Mouse (Mus musculus): Measurements from ENCODE around the gene Fzd10. TPM values are rescaled to one million over a fixed set of nuclear protein-coding genes. Genes with fewer than 3 reads are reported as not detected.

Fzd10 gene
- polyA plus RNA-seq (2012; rRNA removed) = 6.1 and 6.9 TPM in 2 replicates

DNA sequence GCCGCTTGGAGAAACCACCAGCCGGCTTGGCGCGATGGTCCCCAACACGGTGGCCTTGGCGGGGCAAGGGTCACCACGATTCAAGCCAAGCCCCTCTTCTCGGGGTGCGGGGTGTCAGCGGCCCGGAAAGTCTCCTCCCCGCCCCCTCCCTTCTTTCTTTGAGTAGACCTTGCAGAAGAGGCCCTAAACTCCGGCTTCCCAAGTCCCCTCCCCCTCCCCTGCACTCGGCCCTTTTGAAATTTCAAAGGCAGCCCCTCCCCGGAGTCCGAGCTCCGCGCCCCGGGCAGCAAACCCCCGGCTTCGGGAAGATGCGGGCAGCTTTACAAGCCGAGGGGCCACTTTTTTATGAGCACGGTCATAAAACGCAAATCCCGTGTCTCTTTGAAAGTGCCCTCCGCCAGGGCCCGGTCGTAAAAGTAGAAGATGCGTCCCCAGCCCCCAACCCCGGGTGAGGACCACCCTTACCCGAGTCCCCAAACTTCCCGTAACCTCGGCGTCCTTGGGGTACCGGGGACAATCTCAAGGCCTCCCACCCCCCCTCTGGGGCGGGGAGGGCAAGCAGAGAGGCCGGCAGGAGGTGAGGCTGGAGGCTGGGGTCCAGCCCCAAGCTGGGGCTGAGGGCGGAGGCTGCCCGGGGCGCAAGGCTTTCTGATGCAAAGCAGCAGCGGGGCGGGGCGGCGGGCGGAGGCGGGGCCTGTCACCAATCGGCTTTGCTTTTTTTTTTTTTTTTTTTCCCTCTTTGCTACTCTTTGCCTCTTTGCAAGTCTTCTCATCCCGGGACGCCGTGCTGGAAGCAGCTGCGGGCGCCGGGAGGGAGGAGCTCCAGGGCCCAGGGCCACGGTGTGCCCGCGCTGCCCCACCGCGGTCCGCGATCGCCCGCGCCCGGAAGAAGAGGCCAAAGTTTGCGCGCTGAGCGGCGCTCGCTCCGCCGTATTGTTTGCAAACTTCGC, at the start of gene Fzd10:
TSS of gene Fzd10 (plus strand) at position 773 of the 950 bp plus-strand sequence.
- DNase-seq = peak; percentile 53
- Histone ChIP-seq H3K4me1 (replicated peaks; ENCODE audit: control insufficient read depth, insufficient read depth, low read length) (peaks cover 17% of the 10 kb centered on the region), H3K36me3 (ENCODE audit: control insufficient read depth, insufficient read depth, low read length) (no peaks in the 10 kb centered on the region), H3K4me3 (ENCODE audit: control insufficient read depth, insufficient read depth, low read length) (peak within 1 kb of the TSS; percentile 47), H3K27ac (ENCODE audit: control insufficient read depth, insufficient read depth, low read length) (no peak within 1 kb of the TSS), H3K27me3 (ENCODE audit: control insufficient read depth, insufficient read depth, low read length) (no peaks in the 10 kb centered on the region; the same call in 1 of the 2 replicates)
- TF ChIP-seq POLR2A (IDR thresholded peaks at IDR 0.05; ENCODE audit: control insufficient read depth, extremely low read depth, insufficient read depth, low read length, poor library complexity) = no peak
- TF ChIP-seq CTCF (IDR thresholded peaks at IDR 0.05; ENCODE audit: borderline replicate concordance, control insufficient read depth, extremely low read depth, insufficient read depth, low read length, poor library complexity) = no peak
- WGBS = 2% methylated on average over 67 of the region's 73 CpGs

DNA sequence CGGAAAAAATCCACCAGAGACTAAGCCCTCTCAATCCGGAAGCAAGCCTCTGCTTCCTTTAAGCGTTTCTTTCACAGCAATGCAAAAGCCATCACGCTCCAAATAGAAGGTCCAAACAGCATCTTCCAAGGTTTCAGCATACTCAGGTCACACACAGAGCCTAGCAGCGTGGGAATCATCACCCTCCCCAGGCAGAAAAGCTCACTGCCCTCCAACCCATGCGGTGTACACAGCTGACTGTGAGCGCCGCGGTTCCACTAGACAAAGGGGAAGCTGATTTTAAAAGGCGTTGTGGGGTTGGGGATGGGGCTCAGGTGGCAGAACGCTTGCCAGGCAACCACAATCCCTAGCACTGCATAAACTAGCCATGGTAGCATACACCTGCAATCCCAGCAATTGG, 49.2 kb upstream of the Fzd10 start:
- H3K27ac ChIP-seq (ENCODE audit: control insufficient read depth, insufficient read depth, low read length) = no peak overlapping the region
- TF ChIP-seq POLR2A (IDR thresholded peaks at IDR 0.05; ENCODE audit: control insufficient read depth, extremely low read depth, insufficient read depth, low read length, poor library complexity) = no peak
- no peak for TF ChIP-seq CTCF (IDR thresholded peaks at IDR 0.05; ENCODE audit: borderline replicate concordance, control insufficient read depth, extremely low read depth, insufficient read depth, low read length, poor library complexity)
- no peak overlapping the region for H3K4me3 ChIP-seq (ENCODE audit: control insufficient read depth, insufficient read depth, low read length)
- WGBS = 4% methylated on average over 11 of the region's 11 CpGs
- no peaks in the 10 kb centered on the region for H3K36me3 ChIP-seq (ENCODE audit: control insufficient read depth, insufficient read depth, low read length)
- no peaks in the 10 kb centered on the region for H3K27me3 ChIP-seq (ENCODE audit: control insufficient read depth, insufficient read depth, low read length)
- no peak for DNase-seq
- no peaks in the 10 kb centered on the region; the same call in 1 of the 2 replicates for H3K4me1 ChIP-seq (replicated peaks; ENCODE audit: control insufficient read depth, insufficient read depth, low read length)

DNA sequence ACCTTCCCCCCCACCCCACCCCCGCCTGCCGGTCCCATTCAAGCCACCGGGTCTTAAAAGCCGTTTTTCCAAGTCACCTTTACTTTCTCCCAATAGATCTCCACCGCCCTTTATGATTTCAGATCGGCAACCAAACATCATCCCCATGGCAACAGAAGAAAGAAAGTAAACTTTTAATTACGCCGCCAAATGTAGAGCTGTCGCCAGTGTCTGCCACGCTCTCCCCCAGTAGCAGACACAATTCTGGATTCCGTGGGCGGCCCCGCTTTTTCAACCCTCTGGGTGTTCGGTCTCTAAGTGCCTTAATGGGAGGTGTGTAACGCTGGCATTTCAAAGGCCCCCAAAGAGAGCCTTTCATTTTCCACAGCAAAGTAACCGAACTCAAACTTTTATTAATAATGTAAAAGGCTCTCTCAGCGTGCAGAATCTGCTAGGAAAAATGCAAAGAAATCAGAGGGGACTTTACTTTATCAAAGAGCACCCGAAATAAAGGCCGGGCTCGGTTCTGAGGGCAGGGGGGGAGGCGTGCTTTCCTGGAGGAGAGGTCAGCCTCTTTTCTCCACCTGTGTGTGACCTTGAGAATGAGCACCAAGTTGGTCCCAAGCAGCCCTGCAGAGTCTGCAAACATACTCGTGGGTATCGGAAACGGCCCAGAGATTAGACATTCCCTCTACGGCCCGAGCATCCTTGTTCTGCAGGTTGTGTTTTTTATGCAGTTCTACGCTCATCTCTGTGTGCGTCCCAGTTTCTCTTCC, 48.3 kb upstream of the Fzd10 start:
- TF ChIP-seq POLR2A (IDR thresholded peaks at IDR 0.05; ENCODE audit: control insufficient read depth, extremely low read depth, insufficient read depth, low read length, poor library complexity) (no peak), CTCF (IDR thresholded peaks at IDR 0.05; ENCODE audit: borderline replicate concordance, control insufficient read depth, extremely low read depth, insufficient read depth, low read length, poor library complexity) (no peak)
- WGBS = 15% methylated on average over 28 of the region's 28 CpGs
- DNase-seq = no peak
- Histone ChIP-seq H3K4me1 (replicated peaks; ENCODE audit: control insufficient read depth, insufficient read depth, low read length) (no peaks in the 10 kb centered on the region; the same call in 1 of the 2 replicates), H3K27me3 (ENCODE audit: control insufficient read depth, insufficient read depth, low read length) (no peaks in the 10 kb centered on the region), H3K36me3 (ENCODE audit: control insufficient read depth, insufficient read depth, low read length) (no peaks in the 10 kb centered on the region), H3K4me3 (ENCODE audit: control insufficient read depth, insufficient read depth, low read length) (no peak overlapping the region), H3K27ac (ENCODE audit: control insufficient read depth, insufficient read depth, low read length) (no peak overlapping the region)

DNA sequence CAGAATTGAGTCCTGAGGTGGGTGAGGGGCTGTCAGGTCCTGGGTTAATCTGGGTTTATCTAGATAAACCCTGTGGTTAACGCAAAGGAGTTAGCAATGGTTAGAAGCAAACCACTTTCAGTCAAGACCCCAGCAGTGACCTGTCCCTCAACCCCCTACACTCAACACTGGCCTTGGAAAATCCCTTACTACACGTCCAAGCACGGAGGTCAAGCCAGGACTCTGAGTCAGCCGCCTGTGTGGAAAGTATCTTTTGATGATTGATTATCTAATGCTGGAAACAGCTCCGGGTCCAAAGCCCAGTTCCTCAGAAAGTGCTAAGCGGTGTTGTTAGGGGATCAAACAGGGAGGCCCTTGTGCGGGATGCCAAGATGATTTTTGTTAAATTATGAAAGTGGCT, 42.5 kb upstream of the Fzd10 start:
- no peak for DNase-seq
- no peaks in the 10 kb centered on the region for H3K4me1 ChIP-seq (replicated peaks; ENCODE audit: control insufficient read depth, insufficient read depth, low read length)
- no peak overlapping the region for H3K27ac ChIP-seq (ENCODE audit: control insufficient read depth, insufficient read depth, low read length)
- TF ChIP-seq POLR2A (IDR thresholded peaks at IDR 0.05; ENCODE audit: control insufficient read depth, extremely low read depth, insufficient read depth, low read length, poor library complexity) (no peak), CTCF (IDR thresholded peaks at IDR 0.05; ENCODE audit: borderline replicate concordance, control insufficient read depth, extremely low read depth, insufficient read depth, low read length, poor library complexity) (no peak)
- no peak overlapping the region for H3K4me3 ChIP-seq (ENCODE audit: control insufficient read depth, insufficient read depth, low read length)
- 26% methylated on average over 7 of the region's 7 CpGs for WGBS
- no peaks in the 10 kb centered on the region for H3K36me3 ChIP-seq (ENCODE audit: control insufficient read depth, insufficient read depth, low read length)
- no peaks in the 10 kb centered on the region for H3K27me3 ChIP-seq (ENCODE audit: control insufficient read depth, insufficient read depth, low read length)

DNA sequence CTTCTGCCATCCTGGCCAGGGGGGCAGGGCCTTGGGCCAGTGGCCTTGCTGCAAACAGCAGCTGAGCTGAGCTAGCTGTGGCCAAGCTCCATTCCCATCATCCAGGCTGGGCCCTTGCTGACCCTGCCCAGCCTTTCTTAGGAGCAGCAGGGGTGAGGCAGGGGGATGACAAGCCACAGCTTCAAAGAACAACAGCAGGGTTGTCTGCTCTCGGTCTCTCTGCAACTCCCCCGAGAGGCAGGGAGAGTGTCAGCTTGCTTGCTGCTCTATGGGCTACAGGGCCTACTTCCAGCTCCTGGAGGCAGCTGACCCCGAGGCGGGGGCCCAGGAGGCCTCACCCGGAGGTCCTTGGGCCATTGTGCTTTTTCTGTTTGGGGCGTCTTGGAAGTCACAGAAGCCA, 33.3 kb upstream of the Fzd10 start:
- H3K27me3 ChIP-seq (ENCODE audit: control insufficient read depth, insufficient read depth, low read length) = no peaks in the 10 kb centered on the region
- no peaks in the 10 kb centered on the region for H3K36me3 ChIP-seq (ENCODE audit: control insufficient read depth, insufficient read depth, low read length)
- WGBS = 63% methylated on average over 6 of the region's 6 CpGs
- peaks cover 4% of the 10 kb centered on the region; the same call in 1 of the 2 replicates for H3K4me1 ChIP-seq (replicated peaks; ENCODE audit: control insufficient read depth, insufficient read depth, low read length)
- DNase-seq = no peak
- TF ChIP-seq CTCF (IDR thresholded peaks at IDR 0.05; ENCODE audit: borderline replicate concordance, control insufficient read depth, extremely low read depth, insufficient read depth, low read length, poor library complexity) (no peak), POLR2A (IDR thresholded peaks at IDR 0.05; ENCODE audit: control insufficient read depth, extremely low read depth, insufficient read depth, low read length, poor library complexity) (no peak)
- H3K4me3 ChIP-seq (ENCODE audit: control insufficient read depth, insufficient read depth, low read length) = no peak overlapping the region
- no peak overlapping the region for H3K27ac ChIP-seq (ENCODE audit: control insufficient read depth, insufficient read depth, low read length)

DNA sequence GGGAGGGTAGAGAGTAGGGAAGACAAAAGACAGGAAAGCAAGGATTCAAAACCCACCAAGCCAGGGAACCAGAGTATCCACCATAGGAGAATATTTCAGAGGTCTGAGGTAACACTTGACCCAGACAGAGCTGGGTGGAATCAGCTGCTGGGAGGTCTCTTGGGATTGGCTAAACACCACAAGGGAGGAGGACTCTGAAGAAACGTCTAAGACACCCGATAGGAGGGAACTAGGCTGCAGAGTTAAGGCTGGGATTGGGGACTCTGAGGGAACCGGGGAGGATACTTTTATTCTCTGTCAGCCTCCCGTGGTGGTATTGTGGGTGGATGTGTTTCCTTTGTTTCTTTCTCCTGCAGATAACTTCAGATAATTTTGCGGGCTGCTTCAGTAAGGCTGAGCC, 31.7 kb upstream of the Fzd10 start:
- no peak for TF ChIP-seq POLR2A (IDR thresholded peaks at IDR 0.05; ENCODE audit: control insufficient read depth, extremely low read depth, insufficient read depth, low read length, poor library complexity)
- Histone ChIP-seq H3K4me1 (replicated peaks; ENCODE audit: control insufficient read depth, insufficient read depth, low read length) (peaks cover 4% of the 10 kb centered on the region; the same call in 1 of the 2 replicates), H3K4me3 (ENCODE audit: control insufficient read depth, insufficient read depth, low read length) (no peak overlapping the region), H3K36me3 (ENCODE audit: control insufficient read depth, insufficient read depth, low read length) (no peaks in the 10 kb centered on the region), H3K27me3 (ENCODE audit: control insufficient read depth, insufficient read depth, low read length) (no peaks in the 10 kb centered on the region), H3K27ac (ENCODE audit: control insufficient read depth, insufficient read depth, low read length) (no peak overlapping the region)
- WGBS = 24% methylated on average over 5 of the region's 5 CpGs
- DNase-seq = no peak

Data from thymus, adult 2 months (tissue).